Mouse (Mus musculus): Measurements from ENCODE around the gene Strn4. TPM values are rescaled to one million over a fixed set of nuclear protein-coding genes. Genes with fewer than 3 reads are reported as not detected.

The Strn4 gene
- total RNA-seq, 1 experiment from 2014 or later = 105 TPM

GRCm38 (mm10) chr7:16809739-16810138 is 6.0 kb upstream of the Strn4 start:
- no peak; the same call in 1 of the 2 replicates for ATAC-seq (ENCODE audit: extremely low read depth, insufficient number of reproducible peaks, low FRiP score, poor library complexity, severe bottlenecking)

GRCm38 (mm10) chr7:16810399-16810919 is 5.2 kb upstream of the Strn4 start:
- ATAC-seq (ENCODE audit: extremely low read depth, insufficient number of reproducible peaks, low FRiP score, poor library complexity, severe bottlenecking) = no peak

DNA sequence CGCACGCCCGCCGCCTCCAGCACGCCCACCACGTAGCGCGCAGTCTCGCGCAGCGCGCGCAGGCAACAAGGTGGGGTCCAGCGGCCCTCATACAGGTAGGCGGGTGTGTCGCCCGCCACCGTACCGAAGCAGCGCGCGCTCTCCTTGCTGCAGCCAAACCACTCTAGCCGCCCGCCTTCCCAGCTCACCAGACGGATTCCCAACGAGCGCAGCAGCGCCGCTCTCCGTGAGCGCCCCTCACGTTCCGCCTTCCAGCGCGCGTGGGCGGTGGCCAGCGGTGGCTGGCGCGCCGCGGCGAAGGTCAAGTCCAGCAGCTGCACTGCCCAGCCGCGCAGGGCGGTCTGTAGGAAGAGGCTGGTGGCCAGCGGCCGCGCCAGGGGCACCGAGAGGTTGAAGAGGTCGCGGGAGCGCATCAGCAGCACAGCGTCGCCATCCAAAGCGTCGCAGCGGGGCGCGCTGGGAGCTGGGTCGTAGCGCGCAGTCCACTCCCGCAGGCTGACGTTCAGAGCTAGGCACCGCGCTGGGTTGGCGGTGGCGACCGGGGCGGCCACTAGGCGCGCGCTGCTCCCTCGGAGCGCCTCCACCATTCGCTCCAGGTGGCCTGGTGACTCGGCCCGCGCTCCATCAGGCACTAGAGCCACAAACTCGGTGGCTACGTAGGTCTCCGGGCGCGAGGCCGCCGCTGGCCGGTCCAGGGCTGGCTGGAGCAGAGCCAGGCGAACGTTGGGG is 4.6 kb upstream of the Strn4 start:
- no peak for ATAC-seq (ENCODE audit: extremely low read depth, insufficient number of reproducible peaks, low FRiP score, poor library complexity, severe bottlenecking)

DNA sequence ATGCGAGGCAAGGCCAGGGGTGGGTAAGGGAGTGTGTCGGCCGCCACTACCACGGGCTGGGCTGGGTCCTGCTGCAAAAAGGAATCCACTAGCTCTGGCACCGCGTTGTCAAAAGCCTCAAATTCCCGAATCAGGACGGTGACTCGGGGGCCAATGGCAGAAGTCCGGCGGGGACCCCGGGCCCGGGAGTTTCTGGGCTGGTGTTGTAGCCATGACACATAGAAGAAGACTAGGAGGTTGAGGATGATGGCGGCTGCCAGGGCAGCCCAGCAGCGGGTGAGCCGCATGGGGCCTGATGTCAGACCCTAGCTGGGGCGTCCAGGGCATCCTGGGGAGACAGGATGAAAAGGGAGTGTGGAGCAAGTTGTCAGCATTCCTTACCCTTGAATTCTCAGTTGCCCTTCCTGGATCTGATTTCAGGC is 4.0 kb upstream of the Strn4 start:
- no peak for ATAC-seq (ENCODE audit: extremely low read depth, insufficient number of reproducible peaks, low FRiP score, poor library complexity, severe bottlenecking)

- ATAC-seq (ENCODE audit: extremely low read depth, insufficient number of reproducible peaks, low FRiP score, poor library complexity, severe bottlenecking) = no peak
Observed at GRCm38 (mm10) chr7:16812505-16812904, 3.2 kb upstream of the Strn4 start.

- ATAC-seq (ENCODE audit: extremely low read depth, insufficient number of reproducible peaks, low FRiP score, poor library complexity, severe bottlenecking) = no peak
Observed at GRCm38 (mm10) chr7:16816078-16816474, 387 bp downstream of the Strn4 start.

- ATAC-seq (ENCODE audit: extremely low read depth, insufficient number of reproducible peaks, low FRiP score, poor library complexity, severe bottlenecking) = no peak
Observed at GRCm38 (mm10) chr7:16816475-16817122, 910 bp downstream of the Strn4 start, which contains the start of gene Fkrp. Fkrp (minus strand) TSS chr7:16816732.

GRCm38 (mm10) chr7:16817693-16818092 is 2.0 kb downstream of the Strn4 start:
- ATAC-seq (ENCODE audit: extremely low read depth, insufficient number of reproducible peaks, low FRiP score, poor library complexity, severe bottlenecking) = no peak

DNA sequence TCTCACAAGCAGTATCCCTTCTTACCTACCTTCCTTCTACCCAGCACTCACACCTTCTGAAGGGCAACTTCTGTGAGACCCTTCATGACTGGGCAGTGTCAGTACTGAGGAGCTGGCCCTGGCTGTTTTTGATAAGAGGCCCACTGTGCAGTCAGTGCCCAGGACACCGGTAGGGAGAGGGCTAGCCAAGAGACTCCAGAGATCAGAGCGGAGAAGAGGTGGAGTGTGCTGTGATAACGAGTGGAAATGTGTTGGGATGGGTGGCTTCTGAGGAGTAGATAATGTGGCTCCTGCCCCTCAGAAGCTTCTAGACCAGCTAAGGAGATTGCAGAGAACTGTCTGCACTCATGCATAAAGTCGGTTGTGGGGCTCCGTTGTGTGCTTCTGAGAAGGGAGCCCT is 4.1 kb downstream of the Strn4 start:
- no peak for ATAC-seq (ENCODE audit: extremely low read depth, insufficient number of reproducible peaks, low FRiP score, poor library complexity, severe bottlenecking)

GRCm38 (mm10) chr7:16820271-16820763 is 4.6 kb downstream of the Strn4 start:
- ATAC-seq (ENCODE audit: extremely low read depth, insufficient number of reproducible peaks, low FRiP score, poor library complexity, severe bottlenecking) = no peak

- no peak for ATAC-seq (ENCODE audit: extremely low read depth, insufficient number of reproducible peaks, low FRiP score, poor library complexity, severe bottlenecking)
Observed at GRCm38 (mm10) chr7:16821091-16821490, 5.4 kb downstream of the Strn4 start.

DNA sequence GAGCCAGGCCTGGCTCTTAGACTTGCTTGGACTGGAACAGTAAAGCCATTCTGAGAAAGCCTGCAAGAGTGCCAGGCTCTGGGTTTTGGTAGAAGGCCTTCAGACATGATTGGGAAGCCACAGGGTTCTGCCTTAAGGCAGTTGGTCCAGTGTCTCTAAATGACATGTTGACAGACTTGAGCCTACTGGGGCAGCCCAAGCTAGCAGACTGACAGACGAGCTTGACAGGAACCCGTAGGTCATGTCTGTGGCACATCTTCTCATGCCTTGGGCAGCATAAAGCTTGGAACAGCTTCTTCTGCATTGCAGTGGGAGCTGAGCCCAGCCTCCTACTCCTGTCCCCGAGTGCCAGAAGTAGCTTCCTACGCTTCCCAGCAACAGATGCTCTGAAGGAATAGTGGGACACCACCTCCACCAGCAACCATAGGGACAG is 6.0 kb downstream of the Strn4 start:
- no peak for ATAC-seq (ENCODE audit: extremely low read depth, insufficient number of reproducible peaks, low FRiP score, poor library complexity, severe bottlenecking)

- ATAC-seq (ENCODE audit: extremely low read depth, insufficient number of reproducible peaks, low FRiP score, poor library complexity, severe bottlenecking) = no peak
Observed at GRCm38 (mm10) chr7:16823734-16824133, 8.0 kb downstream of the Strn4 start.

- peak; percentile 80 for ATAC-seq (ENCODE audit: extremely low read depth, insufficient number of reproducible peaks, low FRiP score, poor library complexity, severe bottlenecking)
Observed at GRCm38 (mm10) chr7:16825785-16826184, 10.1 kb downstream of the Strn4 start.

DNA sequence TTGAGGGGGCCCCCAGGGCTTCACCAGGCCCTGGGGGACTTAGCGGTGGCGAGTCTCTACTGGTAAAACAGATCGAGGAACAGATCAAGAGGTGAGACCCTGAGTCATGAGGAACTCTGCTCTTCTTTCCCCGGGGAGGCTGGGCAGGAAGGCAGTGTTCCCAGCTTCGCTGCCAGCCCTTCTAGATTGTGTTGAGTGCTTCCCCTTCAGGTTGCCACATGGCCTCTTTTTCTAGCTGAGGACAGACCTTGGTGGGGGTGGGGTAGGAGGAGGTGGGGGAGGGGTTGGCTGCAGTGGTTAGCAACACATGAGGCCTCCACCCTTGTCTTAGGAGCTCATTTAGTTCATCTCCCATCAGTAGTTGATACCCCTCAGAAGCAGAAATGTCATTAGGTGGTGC is 10.9 kb downstream of the Strn4 start:
- ATAC-seq (ENCODE audit: extremely low read depth, insufficient number of reproducible peaks, low FRiP score, poor library complexity, severe bottlenecking) = no peak

DNA sequence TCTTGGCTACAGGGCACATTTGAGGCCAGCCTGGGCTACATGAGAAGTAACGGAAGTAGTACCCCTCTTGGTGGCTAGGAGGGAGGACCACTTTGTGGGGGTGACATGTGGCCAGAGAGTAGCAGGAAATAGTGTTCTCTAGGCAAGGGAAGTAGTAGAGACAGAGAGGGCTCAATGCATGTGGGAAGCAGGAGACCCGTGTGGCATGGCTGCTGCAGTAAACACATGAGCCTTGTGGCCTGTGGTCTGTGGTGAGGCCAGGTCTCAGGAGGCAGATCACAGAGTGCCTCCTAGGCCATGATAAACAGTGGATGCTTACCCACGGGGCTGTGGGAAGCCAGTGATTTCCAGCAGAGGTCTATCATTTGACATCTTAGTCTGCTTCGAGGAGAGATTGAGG is 11.6 kb downstream of the Strn4 start:
- peak; percentile 31 for ATAC-seq (ENCODE audit: extremely low read depth, insufficient number of reproducible peaks, low FRiP score, poor library complexity, severe bottlenecking)

DNA sequence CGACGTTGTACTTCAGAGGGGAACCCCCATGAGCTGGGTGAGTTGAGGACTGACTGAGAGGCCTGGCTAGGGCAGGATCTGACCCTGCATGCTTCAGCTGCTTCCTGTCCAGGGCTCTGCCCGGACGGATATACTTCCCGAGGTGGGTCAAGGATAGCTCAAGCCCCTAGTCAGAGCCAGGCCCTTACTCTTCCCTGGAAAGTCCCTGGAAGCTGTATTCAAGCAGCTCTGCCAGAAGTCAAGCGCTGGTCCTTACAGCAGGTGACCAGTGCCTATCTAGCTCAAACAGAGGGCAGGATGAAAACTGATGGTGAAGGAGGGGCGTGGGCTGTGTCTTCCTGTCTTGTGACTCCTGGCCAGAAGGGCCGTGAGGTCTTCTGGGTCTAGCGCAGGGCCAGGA is 14.8 kb downstream of the Strn4 start:
- no peak for ATAC-seq (ENCODE audit: extremely low read depth, insufficient number of reproducible peaks, low FRiP score, poor library complexity, severe bottlenecking)

DNA sequence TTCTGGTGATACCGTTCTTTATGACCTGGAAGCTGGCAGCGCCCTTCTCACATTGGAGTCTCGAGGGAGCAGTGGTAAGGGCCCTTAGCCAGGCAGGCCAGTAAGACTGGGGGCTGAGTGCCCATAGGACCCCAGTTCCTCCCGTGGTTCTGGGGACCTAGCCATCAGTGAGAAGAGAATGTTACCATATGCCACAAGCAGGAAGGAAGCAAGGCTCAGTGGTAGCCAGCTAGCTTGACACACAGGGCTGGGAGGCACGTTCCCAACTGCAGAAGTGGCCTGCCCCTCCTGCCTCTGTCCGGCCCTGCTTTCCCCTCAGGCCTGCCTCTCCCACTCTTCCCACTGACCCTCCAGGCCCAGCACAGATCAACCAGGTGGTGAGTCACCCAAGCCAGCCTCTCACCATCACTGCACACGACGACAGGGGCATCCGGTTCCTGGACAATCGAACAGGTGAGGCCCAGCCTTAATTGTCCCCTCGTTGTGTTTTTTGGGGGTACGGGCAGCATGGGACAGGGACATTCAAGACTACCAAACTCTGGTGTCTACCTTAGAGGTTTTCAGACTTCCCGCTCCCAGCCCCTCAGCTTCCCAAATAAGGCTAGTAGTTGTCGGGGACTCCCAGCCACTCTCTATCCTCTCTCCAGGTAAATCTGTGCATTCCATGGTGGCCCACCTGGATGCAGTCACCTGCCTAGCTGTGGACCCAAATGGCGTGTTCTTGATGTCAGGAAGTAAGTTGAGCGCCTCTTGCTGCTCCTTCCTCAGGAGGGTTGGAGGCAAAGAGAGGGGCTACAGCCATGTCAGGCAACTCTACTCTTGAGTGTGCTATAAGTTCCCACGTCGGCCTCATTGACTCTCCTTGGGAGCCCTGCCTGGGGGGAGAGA is 22.5 kb downstream of the Strn4 start:
- no peak for ATAC-seq (ENCODE audit: extremely low read depth, insufficient number of reproducible peaks, low FRiP score, poor library complexity, severe bottlenecking)

- no peak for ATAC-seq (ENCODE audit: extremely low read depth, insufficient number of reproducible peaks, low FRiP score, poor library complexity, severe bottlenecking)
Observed at GRCm38 (mm10) chr7:16838804-16839426, 23.2 kb downstream of the Strn4 start.

All from neutrophil, adult 5-6 weeks (primary cell).